Mouse (Mus musculus) thymus, adult 18-20 months (tissue): Measurements from ENCODE around the gene Btbd7.

Experiments used
- DNase-seq, 2 experiments: peaks; one replicate each; pipeline ENCODE4 v3.0.0; 2022; ENCODE audit warnings: mixed read lengths in 2 of 2

Btbd7 gene

DNA sequence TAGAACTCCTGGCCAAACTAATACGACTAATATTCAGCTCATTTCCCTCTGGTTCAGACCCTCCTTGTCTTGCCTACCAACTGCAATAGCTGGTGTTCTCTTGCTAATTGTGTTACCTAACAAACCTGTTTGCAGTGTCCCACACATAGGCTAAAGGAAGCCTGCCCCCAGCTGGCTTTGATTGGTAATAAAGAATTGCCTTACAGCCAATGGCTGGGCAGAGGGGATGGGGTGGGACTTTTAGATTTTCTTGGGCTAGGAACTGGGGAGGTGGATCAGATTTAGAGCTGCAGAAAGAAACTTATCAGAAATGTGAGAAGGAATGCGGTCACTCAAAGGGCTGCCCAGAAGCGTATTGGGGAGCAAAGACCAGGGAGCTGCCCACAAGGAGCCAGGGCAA is 98.8 kb downstream of the Btbd7 start:
- no peak for DNase-seq

DNA sequence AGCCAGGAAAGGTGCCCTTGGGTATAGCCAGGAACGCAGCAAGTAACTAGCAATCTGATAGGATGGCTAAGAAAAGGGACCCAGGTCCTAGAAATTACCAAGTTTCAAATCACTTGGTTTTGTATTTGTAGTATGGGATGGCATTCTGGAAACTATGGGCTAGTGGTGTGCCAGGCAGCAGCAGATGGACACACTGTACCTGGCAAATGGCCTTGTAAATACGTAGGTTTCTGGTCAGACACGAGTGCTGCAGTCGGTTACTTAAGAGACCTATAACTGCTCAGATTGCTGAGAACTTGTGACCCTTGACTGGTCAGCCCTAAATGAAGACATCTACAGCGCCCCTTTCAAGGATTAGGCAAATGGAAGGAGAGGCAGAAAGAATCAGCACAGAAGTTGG is 100.1 kb downstream of the Btbd7 start:
- DNase-seq: no peak

DNA sequence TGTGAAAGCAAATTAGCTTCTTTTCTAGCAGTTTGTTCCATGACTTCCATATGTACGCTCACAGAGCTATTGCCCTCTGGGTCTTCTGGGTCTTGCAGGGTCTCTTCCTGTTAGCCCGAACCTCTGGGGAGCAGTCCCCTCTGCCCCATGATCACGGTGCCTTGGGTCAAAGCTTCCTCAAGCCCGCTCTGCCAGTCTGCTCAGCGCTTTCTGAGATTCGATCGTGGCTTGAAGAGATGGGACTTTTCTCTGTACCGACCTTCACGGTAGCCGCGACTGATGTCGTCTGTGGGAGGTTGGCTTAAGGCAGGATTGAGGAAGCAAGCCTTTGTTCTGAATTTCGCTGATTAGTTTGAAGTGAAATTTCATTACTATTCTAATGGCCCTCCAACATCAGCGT is 102.2 kb downstream of the Btbd7 start:
- no peak for DNase-seq

DNA sequence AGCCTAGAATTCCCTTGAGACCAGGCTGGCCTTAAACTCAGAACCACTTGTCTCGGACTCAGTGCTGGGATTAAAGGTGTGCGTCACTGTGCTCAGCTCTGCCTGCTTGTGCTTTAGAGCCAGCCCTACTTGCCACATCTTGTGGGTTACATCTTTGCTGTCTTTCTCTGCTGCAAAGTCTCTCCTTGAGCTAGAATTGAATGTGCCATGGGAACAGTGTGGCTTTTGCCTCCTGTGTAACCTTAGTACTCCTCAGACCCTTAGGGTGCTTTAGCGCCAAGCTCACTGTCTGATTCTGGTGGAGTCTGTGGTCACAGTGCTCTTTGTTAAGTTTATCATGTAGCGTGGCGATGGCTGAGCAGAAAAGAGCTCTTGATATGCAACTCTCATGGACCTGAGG is 105.6 kb downstream of the Btbd7 start:
- DNase-seq: no peak

DNA sequence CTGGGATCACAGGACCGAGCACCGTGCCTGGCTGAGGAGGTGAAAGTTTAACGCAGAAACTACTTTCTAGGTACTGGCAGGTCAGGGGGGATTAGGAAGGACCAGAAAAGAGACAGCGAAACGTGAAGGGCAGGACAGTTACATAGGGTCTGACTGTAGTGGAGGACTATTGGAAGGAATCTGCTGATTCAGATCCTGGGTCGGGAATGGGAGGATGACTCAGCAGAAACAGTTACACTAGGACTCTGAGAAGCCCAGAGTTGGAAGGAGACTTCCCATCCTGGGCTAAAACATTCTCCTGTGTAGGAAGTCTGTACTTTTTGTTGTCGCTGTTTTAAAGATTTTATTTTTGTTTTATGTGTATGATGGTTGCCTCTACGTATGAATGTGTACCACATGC is 106.7 kb downstream of the Btbd7 start:
- DNase-seq: no peak

DNA sequence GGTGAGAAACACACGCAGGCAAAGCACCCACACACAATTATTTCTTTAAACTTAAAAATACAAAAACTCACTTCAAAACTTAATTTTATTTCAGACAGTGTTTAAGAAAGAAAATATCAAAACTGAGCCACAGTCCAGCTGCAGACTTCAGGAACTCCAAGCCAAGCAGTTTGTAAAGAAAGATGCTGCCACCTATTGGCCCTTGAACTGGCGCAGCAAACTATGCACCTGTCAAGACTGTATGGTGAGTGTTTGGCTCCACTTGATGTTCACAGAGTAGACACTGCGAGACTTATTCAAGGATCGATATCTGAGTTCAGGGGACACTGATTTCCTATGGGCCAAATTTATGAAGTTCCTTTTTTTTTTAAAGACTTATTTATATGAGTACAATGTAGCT is 109.3 kb downstream of the Btbd7 start:
- DNase-seq: no peak

DNA sequence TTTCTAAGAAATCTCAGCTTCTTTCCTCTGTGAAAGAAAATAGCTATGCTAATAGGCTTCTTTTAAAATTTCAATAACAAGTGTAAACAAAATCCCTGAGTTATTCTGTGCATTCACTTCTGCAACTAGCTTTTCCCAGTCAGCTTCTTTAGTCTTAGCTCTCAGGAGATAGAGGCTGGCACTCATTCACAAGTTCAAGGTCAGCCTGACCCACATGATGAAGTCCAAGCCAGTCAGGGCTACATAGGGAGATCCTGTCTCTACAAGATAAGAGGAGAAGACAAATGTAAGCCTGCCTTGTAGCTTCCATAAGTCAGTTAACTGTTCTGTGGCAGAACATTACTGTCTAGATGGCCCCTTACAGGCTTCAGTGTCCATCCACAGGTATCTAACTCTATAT is 114.6 kb downstream of the Btbd7 start:
- DNase-seq: no peak

DNA sequence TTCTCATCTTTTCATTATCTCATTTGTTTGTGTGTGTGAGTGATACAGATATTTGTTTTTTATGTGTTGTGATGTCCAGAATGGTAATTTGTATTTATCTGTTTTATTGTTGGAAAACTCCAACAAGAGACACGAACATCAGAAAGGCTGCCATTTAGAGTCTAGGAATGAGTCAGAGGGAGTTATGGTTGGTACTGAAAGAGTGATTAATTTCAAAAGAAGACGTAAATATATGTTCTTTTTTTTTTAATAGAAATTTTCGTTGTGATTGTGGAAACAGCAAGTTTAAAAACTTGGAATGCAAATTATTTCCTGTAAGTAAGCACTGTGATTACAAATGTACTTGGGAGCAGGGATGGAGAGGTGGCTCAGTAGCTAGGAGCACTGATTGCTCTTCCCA is 116.6 kb downstream of the Btbd7 start:
- no peak for DNase-seq

DNA sequence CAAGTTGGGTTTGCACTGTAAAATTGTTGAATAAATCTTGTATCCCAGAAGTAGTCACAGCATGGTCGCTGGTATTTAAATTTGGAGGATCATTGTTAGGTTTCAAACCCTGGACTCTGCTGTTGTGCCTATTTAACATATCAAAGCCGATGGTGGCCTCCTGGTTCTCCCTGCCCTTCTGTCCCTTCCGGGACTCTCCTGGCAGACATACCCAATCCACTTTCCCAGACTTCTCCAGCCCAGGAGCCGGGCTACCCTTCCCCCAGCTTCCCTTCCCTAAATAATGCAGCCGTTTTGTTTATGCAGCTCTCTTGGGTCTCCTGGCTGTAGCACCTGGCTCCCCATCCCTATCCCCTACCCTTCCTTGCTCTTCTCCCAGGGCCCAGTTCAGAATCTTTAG is 119.3 kb downstream of the Btbd7 start:
- no peak for DNase-seq

DNA sequence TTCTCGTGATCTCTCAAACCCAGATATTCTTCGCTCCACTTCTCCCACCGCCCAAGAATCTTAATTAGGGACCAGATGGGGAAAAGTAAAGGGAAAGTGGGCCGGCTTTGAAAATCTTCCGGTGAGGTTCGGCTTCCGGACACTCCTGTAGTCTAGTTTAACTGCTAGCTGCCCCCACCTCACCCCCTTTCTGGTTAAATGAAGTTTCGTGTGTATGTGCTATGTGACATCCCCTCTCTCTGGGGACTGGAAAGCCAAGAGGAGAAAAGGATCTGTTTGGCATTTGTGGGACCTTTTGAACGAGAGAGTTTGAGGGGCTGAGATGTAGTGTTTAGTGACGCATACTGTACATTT is 119.9 kb downstream of the Btbd7 start, which contains the start of gene Gm20604:
TSS of gene Gm20604 (minus strand) at position 270 of the 354 bp plus-strand sequence.
- DNase-seq: no peak

DNA sequence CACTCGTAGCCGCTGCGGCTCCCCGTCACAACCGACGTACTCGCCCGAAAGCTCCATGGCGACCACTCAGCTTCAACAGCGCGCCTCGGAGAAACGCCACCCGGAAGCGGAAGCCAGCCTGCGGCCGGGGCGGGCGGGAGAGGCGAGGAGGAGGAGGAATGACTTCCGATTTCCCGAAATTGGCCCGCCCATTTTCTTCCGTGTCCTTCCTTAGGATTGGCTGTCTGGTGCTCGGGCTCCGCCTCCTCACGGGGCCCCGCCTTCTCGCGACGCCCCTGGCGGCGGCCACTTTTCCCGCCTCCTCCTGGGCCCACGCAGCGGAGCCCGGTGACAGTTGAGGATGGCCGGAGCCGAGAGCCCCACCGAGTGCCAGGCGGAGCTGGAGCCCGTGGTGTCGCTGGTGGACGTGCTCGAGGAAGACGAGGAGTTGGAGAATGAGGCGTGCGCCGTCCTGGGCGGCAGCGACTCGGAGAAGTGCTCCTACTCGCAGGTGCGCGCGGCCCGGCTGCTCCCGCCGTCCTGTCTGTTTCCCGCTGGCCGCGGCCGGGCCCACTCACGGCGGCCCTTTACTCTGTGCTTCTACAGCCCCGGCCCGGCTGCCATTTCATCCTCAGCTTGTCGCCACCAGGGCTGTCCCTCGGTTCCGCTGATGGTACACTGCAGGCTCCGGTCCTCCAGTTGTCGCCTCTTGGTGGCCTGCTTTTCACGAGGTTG is 120.4 kb downstream of the Btbd7 start, which contains the start of the genes Gm28051, Gon7 and Ubr7:
TSS of gene Gm28051 (minus strand) at position 77 of the 714 bp plus-strand sequence.
TSS of gene Gon7 (minus strand) at position 115 of the 714 bp plus-strand sequence.
TSS of gene Ubr7 (plus strand) at position 279 of the 714 bp plus-strand sequence.
- peak; percentile 91 to 95 for DNase-seq

- no peak for DNase-seq
Observed at GRCm38 (mm10) chr12:102757055-102757688, 121.1 kb downstream of the Btbd7 start.

DNA sequence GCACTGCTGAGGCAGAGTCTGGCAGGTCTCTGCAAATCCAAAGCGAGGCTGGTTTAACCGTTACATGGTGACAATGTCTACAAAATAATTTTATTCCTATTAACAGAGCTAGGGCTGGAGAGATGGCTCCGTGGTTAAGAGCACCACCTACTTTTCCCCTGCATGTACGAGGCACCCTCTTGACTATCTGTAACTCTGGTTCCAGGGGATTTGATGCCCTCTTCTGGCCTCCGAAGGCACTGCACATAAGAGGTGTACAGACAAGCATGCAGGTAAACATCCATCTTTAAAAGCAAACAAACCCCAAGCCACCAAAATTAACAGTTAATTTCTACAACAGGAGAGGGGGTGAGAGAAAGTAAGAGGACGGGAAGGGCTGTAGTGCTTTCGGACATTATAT is 122.0 kb downstream of the Btbd7 start:
- no peak for DNase-seq

DNA sequence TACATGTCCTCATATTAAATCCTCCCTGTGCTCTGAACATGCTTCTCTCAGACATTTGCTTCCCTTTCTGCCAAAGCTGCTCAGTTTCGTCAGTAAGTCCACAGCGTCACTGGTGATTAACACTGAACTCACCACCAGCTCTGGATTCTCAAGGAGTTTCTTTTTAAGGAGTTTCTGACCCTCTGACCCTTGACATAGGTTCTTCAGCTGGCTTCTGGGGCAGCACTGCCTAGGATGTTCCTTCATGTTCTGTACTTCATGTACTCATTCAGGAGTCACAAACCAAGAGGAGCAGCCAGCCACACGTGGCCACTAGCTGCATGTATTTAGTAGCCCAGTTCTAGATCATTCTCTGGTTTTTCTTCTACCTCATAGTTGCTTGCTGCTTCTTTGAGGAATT is 130.0 kb downstream of the Btbd7 start:
- no peak for DNase-seq

DNA sequence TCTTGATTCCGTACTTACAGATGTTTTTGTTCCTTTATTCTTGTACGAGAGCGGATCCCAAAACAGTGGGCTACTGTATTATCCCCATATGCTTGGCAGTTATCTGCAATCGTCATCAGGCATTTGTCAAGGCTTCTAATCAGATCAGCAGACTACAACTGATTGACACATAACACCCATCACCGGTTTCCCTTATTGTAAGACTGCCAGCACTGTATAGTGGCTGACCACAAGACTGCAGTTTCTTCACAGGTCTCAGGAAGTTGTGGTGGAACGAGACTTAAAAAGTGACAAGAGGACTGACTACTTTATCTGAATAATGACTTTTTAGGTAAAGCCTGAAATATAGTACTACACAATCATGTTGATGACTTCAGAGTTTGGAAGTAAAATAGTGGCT is 133.4 kb downstream of the Btbd7 start:
- DNase-seq: no peak

- DNase-seq: peak; percentile 84 to 85
Observed at GRCm38 (mm10) chr12:102743589-102744574, 134.4 kb downstream of the Btbd7 start, which contains the start of the genes Moap1 and Tmem251. Moap1 (minus strand) TSS chr12:102743661. Tmem251 (plus strand) TSS chr12:102743762.

GRCm38 (mm10) chr12:102743036-102743588 is 135.2 kb downstream of the Btbd7 start:
- no peak for DNase-seq

GRCm38 (mm10) chr12:102742056-102742455 is 136.2 kb downstream of the Btbd7 start:
- no peak for DNase-seq

GRCm38 (mm10) chr12:102740285-102740684 is 138.0 kb downstream of the Btbd7 start:
- DNase-seq: no peak

GRCm38 (mm10) chr12:102739096-102739495 is 139.2 kb downstream of the Btbd7 start:
- no peak for DNase-seq

DNA sequence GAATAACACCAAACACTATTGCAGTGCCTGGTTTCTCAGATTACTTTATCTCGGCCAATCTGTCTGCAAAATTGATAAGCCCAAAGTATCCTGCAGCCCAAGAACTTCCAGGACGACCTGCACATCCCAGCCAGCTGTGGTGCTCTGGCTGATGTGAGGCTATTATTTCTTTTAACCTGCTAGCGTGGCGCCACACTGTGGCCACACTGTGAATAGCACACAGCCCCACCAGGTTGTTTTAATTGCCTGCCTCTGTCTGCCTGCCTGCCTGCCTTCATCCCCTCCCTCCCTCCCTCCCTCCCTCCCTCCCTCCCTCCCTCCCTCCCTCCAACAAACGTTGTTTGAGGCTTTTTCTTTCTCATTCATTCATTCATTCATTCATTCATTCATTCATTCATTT is 144.9 kb downstream of the Btbd7 start:
- DNase-seq: peak; percentile 23 to 25

DNA sequence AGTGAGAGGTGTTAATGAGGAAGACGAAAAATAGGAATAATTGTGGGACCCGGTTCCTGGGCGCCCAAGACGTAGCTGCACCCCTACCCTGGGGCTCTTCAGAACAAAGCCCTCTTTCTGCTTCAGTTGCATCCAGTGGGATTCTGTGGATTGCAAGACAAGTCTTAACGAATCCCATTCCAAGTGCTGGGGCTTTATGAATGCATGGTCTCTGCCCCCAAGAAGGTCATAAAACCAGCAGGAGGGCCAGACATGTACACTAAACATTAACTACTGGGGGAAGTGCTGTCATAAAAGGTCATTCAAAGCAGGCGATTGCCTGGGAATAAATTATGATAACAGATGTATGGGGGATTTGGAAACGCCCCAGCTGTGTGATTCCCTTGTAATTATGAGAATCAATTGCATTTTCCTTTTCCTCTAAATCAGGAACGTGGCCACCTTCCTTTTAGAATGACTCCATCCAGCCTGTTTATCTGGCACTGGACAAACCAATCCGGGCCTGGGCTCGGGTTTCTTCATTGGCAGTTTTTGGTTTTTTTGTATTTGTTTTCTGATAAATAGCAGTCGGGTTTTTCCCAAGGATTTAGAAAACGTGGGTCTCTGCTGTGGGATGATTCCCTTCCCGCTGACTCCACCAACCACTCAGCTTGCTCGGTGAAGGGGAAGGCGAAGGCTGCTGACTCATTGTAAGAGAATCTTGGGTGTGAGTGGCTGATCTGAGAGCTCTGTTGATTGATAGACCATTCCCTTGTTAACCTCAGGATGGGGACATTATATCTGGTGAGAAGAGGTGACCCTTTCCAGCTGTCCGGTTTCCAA is 147.3 kb downstream of the Btbd7 start:
- DNase-seq: no peak
